Mouse (Mus musculus) erythroblast, embryonic 14.5 days (primary cell): Measurements from ENCODE around the gene Pdzd4.

ENCODE experiments used
- GATA1 ChIP-seq: IDR thresholded peaks from 2 replicates; pipeline ENCODE4 v1.6.1; 2012; ENCODE audit warnings: low read length, inconsistent platforms, mixed read lengths
- TAL1 ChIP-seq: IDR thresholded peaks from 3 replicates; pipeline ENCODE4 v1.6.1; 2012; ENCODE audit warnings: low read length, inconsistent platforms, mixed read lengths

- TF ChIP-seq GATA1 = no peak
- no peak for TF ChIP-seq TAL1
Observed at GRCm38 (mm10) chrX:73765311-73765710, 59.5 kb downstream of the Pdzd4 start.
